Mouse (Mus musculus): Measurements from ENCODE around the gene Ccnjl.

DNA sequence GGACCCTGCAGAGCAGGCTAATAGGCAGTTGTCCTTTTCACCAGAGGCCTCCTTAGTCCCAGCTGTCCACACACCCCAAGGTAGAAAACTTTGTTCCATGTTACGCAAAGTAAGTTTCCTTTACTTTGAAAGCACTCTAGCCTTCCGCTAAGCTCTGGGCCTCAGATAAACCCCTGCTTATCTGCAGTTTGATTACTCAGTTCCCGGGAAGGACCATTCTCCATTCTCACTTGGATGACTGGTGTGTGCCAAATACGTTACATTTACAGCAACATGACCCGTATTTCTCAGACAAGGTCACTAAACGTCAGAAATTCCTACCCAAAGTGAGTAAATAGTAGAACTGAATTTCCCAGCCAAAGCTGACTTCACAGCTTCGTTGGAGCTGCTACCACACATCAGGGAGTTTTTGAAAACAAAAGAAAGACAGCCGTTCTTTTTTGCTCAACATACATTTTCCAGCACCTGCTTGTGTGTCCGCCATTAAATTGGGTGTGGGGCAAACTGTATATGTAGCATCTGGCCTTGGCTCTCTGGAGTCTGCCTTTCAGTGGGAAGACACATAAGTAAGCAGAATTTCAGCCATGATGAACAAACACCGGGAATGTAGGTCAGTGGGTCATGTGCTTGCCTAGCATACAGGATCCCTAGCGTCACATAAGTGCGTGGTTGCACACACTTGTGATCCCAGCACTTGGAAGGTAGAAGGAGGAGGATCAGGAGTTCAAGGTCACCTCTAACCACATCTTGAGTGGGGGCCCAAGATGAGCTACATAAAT is 20.3 kb downstream of the Ccnjl start:
- peak; percentile 76 for TF ChIP-seq EP300 (IDR thresholded peaks at IDR 0.05)
- no peak for TF ChIP-seq CTCF (IDR thresholded peaks at IDR 0.05)
